Mouse (Mus musculus) heart, adult 11 months (tissue): ENCODE data around the gene Cacfd1.
A peak's percentile ranks its signal among the peaks of the same experiment; 100 is the strongest.

ENCODE experiments used
- DNase-seq: peaks from one replicate; pipeline ENCODE4 v3.0.0; 2022

The Cacfd1 gene

DNA sequence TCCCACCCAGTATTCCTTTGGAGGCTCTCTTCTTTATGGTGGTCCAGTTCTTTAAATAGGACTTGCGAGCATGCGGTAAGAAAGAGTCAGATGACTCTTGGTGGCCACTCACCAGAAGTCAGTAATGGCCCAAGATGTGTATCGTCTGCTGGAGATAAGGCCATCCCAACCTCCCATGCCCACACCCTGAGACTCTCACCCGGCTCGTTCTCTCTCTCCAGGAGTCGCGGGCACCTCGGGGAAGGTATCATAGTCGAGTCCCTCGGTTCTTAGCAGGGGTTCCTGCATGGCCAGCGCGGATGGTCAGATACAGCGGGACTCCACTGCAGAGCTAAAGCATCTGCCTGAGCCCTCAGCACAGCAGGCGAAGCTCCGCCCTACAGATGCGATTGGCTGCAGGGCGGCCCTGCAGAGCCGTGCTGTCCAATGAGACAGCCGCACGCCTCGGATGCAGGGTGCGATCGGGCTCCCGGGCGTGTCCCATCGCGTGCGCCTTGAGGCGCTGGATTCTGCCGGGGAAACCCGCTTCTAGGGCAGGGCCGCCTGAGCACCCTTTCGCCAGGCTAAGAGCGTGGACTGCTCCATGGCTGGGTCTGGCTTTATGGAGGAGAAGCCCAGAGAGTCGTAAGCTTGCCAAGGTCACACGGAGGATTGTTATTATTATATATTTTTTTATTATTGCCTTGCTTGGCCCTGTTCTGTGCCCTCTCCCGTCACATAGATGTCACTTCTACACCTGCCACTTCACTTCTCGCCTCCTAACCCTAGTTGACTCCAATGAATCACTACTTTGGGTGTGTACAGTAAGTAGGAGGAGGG lies 18.1 kb downstream of the Cacfd1 start, which contains the start of gene Slc2a6:
Gene Slc2a6, minus strand, starts transcription at position 381 of the 819 bp plus-strand sequence.
- DNase-seq = peak; percentile 99

DNA sequence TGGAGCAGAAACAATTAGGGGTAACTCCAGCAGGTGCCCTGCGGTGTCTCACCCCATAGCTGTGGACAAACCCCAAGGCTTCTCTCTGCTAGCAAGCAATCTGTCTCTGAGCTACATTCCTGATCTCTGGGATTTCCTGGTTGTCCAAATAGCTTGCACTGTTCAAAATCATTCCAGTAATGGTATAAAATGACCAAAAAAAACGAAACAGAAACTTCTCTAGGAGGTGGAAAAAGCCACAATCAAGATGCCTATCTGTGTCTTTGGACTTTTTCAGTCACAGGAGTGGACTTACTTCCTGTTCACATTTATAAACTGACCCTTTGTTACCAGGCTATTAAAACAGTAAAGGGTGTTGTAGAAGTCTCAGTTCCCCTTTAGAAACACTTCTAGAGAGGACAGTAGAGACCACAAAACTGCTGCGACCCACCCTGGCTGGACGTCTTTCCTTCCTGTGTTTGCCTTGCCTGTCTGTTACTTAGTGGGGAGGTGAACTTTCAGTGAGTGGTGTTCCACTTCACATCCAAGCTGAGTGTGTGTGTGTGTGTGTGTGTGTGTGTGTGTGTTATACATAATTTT lies 18.8 kb downstream of the Cacfd1 start:
- DNase-seq = no peak

DNA sequence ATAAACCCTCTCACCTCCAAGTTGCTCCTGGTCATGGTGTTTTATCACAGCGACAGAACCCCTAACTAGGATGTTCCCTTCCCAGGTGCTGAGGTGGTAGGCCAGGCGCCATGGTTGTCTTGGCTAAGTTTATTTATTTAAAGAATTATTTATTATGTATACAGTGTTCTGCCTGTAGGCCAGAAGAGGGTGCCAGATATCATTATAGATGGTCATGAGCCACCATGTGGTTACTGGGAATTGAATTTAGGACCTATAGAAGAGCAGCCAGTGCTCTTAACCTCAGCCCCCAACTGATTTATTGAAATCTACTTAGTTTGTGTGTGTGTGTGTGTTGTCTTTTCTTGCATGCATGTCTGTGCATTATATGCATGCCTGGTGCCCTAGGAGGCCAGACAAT lies 22.6 kb downstream of the Cacfd1 start:
- no peak for DNase-seq

DNA sequence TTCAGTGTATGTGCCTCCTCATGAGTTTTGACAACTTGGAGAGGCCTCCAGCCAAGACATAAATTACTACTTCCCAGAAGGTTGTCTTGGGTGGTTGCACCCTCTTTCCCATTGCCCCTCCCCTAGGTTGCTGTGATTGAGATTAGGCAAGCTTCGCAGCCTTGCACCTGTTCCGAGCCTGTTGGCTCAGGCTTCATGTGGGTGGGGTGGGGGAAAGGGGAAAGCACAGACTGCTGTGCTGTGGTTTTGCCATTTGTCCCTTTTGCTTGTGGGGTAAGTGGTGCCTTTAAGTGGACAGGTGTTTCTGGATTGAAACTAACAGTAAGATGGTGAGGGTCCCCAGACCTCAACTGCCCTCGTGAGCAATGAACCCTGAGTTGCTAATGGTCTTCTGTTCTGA lies 26.3 kb downstream of the Cacfd1 start:
- DNase-seq = no peak

DNA sequence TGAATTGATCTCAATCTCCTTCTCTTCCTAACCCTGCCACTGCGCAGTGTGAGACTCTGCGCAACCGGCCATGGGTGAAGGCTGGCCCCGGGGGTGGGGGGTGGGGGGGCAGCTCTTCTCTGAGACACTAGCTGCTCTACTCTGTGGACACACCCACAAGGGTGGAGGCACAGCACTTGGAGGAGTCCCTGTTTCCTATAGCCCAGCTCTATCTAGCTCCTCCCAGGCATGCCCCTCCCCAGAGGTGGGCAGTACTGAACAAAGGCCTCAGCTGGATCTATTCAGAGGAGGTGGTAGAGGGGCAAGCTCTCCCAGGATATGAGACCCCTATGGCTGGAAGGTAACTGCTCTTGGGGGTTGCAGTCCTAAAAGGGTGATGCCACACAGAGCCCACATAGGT lies 27.3 kb downstream of the Cacfd1 start:
- DNase-seq = no peak

DNA sequence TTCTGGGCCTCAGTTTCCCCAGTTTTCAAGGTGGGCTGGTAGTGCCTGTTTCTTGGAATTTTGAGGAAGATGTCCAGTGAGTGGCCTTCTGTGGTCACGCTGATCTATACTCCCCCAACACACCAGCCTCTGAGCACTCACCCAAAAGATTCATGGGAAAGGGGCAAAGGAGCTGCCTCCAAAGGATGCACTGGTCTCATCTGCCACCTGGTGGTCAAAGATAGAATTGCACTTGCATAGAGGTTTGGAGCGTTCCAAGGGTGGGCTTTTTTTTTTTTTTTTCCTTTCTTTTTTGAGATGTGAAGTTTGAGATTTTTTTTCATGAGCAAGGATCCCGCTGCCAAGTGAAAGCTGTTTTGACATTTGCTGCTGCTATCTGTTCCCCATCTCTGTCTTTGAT lies 28.9 kb downstream of the Cacfd1 start:
- DNase-seq = no peak

DNA sequence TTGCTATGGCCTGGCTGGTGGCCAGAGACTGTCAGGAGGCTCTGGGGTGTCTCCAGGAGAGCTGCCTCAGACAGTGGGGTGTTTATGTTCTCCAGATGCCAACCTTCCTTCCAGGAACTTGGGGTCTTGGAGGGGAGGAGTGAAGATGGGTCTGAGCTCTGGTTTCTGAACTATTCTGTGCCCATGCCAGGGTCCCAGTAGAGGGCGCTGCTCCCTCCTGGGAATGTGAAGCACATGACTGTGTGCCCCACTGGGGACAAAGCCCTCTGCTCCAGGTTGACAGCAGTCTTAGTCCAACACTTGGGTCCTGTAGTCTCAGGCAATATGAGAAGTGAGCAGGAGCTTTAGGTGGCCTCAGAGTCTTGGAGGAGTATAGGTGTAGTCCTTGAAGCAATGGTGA lies 29.6 kb downstream of the Cacfd1 start:
- DNase-seq = no peak

DNA sequence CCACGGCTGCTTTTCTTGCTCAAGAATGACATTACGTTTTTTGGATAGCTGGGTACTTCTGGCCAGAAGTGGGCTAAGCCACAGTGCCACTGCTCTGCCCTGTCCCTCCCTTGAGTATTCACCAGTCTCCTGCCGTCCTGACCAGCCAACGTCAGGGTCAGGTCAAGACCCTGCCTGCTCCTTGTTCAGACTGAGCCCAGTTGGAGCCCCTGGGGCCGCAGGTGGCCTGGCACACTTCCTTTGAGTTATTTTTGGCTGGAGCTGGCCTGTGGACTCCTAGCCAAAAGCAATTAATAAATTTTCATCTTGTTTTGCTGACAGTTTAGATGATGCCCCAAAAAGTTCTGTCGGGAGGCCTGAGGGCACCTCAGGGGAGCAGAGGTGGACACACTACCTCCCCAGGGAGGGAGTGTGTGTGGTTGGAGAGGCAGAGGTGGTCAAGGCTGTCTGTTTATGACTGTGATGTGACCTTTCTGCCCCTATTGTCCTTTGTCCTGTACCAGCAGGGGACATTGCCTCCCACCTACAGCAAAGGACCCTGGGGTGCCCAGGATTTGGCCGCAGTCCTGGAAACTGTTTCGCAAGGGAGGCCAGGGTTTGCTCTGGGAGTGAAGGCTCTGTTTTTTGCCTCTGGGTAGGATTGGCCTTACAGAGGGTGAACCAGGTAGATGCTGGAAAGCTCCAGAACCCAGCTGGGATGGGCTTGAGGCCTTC lies 32.6 kb downstream of the Cacfd1 start:
- peak; percentile 91 for DNase-seq

DNA sequence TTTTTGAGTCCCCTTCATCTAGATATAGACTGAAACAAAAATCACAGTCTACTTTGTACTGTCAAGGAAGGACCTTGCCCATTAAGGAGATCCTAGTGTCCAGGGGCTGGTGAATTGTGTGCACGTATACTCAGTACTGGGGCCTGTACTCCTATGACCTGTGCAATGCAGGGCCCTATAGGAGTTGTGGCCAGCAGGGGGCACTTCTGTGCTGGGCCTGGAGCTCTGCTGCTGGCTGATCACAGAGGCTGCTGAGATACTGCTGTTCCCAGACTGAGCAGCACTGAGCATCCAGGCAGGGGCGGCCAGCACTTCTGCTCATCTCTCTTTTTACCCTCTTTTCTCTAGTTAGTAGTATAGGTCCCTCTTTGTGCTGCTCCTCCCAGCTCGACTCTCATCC lies 33.7 kb downstream of the Cacfd1 start:
- peak; percentile 98 for DNase-seq

DNA sequence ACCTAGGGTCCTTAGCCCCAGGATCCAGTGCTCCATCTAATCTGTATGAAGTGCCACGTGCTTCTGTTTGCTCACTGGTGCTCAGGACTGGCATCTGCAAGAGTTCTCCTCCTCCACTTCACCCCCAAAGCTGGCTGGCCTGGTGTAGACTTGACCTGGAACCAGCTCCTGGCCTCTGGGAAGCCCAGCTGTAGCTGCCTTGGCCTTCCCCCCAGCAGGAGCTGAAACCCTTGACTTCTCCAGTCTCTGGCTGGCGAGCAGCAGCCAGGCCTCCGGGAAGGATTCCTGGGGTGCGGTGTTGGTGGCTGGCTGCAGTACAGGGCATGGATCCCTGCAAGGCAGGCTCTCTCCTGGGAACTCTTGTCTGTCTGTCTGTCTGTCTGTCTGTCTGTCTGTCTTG lies 34.4 kb downstream of the Cacfd1 start:
- DNase-seq = peak; percentile 97

DNA sequence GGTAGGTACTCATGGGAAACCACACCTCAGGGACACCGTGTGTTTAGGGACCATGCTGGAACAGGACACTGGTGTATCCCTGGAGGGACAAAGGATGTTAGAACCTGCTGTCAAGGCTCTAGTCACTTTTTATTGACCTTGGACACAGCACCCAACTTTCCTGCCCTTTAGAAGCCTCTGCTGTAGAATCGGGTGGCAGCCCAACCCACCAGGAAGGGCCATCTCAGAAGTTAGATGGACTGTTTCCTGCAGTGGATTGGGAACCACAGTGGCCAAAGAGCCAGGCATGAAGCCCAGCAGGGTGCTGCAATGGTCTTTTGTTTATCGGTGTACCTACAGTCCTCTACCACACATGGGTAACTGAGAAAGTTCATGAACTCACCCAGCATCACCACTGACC lies 34.9 kb downstream of the Cacfd1 start:
- DNase-seq = peak; percentile 95

DNA sequence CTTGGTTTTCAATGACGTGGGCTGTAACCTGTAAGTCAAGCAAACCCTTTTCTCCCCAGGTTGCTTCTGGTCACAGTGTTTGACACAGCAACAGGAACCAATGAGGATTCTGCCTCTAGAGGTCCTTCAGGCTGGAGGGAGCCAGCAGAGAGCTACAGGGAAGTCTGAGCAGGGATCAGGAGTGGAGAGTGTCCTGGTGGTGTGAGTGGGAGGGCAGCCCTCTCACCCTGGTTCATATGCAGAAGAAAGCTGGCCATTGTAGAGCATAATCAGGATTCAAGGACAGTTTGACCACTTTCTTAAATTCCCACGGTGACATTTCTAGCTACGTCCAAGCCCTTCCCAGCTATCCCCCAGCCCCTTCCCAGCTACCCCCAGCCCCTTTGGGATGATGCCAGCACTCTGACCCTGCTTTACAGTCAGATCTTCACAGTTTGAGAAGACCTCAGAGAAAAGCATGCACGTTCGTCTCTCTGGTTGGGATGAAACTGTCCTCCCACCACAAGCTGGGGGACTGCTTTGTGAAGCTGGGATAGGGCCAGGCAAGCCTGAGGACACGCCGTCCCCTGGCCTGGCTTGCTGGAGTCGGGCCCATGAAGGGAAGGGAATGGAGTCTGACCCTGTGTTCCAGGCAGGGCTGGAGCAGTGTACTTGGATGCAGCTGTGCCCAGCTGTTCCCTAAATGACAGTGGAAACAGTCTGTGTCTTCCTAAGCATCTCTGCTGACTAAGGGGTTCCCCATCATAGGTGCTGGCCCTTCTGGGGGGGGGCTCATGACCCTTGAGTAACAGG lies 36.4 kb downstream of the Cacfd1 start:
- peak; percentile 99 for DNase-seq

DNA sequence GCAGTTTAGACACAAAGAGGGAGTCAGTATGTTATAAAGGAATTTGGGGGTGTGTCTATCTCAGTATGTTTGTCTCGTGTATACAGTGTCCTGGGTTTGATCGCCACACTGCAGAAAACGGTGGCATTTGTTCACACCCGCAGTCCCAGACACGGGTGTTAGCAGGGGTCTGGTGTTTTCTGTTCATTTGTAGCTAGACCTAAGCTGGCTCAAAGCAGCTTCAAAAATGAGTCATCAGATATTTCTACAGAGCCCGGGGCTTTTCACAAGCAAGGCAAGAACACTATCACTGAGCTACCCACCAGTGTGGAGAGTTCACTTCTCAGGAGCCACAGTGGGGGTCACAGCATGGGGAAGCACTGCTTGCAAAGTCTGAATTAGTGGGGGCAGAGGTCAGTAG lies 39.7 kb downstream of the Cacfd1 start:
- no peak for DNase-seq

DNA sequence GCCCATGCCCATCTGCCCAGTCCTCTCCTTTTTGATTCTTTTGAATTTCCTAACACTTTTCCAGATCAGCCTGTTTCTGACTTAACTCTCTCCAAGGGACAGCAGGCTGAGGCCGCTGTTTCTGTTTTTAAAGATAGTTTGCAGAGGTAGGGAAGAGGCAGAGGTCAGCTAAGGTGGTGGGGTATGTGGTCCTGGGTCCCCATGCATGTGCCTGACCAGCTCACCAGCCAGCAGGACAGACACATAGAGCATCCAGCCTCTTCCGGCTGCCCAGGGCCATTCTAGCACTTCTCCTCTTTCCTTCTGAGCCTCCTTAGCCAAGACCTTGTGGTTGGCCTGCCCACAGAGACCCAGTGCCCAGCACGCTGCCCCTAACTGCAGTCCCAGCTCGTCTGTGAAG lies 48.5 kb downstream of the Cacfd1 start:
- DNase-seq = no peak

DNA sequence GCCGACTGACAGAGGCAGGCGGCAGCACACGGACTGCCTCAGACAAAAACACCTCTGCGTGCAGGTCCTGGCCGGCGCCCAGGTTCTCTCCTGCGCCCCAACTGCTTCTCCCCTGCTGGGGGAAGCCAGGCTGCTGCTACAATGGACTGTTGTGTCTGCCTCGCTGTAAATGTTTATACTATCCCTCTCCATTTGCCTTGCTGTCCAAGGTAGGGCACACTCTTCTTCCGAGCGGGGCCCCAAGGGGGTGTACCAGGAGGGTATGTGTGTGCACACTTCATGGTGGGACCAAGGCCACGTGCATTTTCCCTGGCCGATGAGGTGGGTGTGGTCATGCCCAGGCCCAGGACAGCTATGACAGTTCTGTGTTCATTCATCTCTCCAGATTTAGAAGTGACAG lies 49.0 kb downstream of the Cacfd1 start:
- peak; percentile 87 for DNase-seq

DNA sequence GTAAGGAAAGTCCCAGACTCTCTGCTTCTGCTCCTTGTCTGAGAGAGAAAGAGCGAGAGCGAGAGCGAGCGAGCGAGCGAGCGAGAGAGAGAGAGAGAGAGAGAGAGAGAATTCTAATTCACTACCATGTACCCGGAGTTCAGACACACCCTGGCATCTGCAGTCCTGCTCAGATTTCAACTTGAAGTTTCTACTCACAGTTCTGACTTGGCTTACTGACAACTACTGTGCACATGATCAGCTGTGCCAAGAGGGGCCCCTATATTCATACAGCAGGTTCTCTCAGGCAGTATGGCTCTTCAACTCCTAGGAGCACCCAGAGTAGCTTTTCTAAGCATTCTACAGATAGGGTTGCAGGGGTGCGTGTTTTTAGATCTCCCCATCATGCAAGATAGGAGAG lies 49.5 kb downstream of the Cacfd1 start:
- DNase-seq = peak; percentile 85

DNA sequence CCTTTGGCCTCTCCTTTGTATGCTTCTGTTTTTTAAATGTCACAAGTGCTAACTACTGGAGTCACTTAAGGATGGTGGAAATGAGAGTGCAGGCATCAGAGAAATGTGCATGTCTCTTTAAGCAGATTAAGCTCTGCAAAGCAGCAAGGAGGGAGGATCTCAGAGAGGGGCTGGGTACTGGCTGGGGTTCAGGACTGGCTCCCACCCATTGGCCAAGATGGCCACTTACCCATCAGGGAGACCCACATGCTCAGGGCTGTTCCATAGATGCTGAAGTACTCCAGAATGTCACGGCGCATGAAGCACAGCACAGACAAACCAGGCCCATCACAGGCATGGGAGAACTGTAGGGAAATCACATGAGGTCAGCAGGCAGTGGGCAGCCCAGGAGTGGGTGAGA lies 57.4 kb downstream of the Cacfd1 start:
- no peak for DNase-seq

DNA sequence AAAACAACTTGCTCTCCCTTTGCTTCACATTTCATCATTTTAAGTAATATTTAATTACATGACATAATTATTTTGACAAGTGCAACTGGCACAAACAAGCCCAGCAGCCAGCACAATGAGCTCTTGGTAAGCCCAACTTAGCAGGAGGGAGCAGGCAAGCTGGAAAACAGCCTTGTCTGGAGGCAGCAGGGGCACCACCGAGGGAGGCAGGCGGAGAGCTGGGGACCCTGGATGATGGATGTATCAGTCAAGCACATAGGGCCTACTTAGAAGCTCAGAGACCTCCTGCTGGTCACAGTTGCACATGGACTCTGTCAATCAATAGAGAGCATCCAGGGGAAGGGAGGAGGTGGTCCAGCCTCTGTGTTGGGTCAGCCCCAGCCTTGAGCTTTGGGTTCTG lies 58.3 kb downstream of the Cacfd1 start:
- no peak for DNase-seq

DNA sequence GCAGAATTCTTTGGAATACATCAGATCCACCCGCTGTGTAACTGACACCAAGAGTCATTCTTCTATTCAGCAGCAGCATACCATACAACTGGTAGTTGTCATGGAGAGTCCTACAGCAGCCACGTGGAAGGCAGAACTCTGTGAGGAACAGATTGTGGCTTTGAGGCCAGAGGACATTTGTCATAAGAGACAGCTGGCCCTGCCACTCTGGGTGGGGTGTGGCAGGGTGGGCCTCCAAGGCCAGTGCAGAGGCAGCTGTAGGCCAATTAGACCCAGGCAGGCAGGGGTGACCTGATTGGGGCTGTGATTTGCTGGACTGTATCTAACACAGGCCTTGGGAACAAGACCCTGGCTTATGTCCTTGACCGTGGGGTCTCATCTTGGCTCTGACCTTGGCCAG lies 59.9 kb downstream of the Cacfd1 start:
- no peak for DNase-seq

DNA sequence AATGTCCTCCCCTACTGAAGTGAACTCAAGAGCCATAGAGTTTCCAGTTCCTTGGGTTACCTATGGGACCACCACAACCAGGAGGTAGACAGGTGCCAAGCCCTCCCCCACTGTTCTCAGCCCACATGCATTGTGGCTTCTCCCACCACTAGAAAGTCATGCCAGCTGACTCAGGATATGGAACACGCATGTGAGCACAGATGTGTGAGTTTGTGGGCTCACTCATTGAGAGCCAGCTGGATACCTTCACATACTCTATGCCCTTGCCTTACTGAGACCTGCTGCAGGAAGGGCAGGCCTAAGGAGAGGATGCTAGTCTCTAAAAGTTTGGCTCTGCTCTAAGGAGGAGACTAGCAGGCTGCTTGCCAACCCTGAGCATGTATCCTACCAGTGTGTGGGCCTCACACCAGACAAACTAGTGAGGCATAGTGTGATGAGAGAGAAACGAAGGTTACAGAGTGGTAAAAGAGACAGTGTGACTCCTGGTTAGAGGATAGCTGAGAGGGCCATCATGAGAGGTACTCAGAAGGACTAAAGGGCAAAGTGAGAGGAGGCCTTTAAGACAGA lies 60.6 kb downstream of the Cacfd1 start:
- no peak for DNase-seq
